Mouse (Mus musculus): ENCODE data around the gene Rcvrn. TPM values are rescaled to one million over a fixed set of nuclear protein-coding genes. Genes with fewer than 3 reads are reported as not detected.

Rcvrn gene
- polyA plus RNA-seq, 1 experiment from 2014 or later: not detected

GRCm38 (mm10) chr11:67722399-67723156 lies 27.5 kb downstream of the Rcvrn start:
- Histone ChIP-seq H3K27me3 (ENCODE audit: control insufficient read depth, insufficient read depth, low read length) (no peaks in the 10 kb centered on the region), H3K9ac (replicated peaks; ENCODE audit: low read length) (no peak overlapping the region), H3K9me3 (replicated peaks; ENCODE audit: control insufficient read depth, low read length) (no peaks in the 10 kb centered on the region), H3K36me3 (replicated peaks; ENCODE audit: control insufficient read depth, insufficient read depth, low read depth, low read length) (no peaks in the 10 kb centered on the region), H3K27ac (replicated peaks; ENCODE audit: low read depth, low read length) (no peak overlapping the region), H3K4me3 (ENCODE audit: low read depth, low read length) (no peak overlapping the region), H3K4me2 (ENCODE audit: low read depth, low read length) (no peak overlapping the region), H3K4me1 (ENCODE audit: control insufficient read depth, insufficient read depth, low read length) (no peaks in the 10 kb centered on the region)
- DNase-seq (ENCODE audit: low spot score): no peak
- no peak for ATAC-seq (replicated peaks; ENCODE audit: insufficient number of reproducible peaks, low FRiP score, low TSS enrichment, low read depth)
- WGBS: 47% methylated on average over 7 of the region's 7 CpGs

GRCm38 (mm10) chr11:67723231-67724013 lies 28.3 kb downstream of the Rcvrn start:
- H3K27me3 ChIP-seq (ENCODE audit: control insufficient read depth, insufficient read depth, low read length): no peaks in the 10 kb centered on the region
- H3K4me1 ChIP-seq (ENCODE audit: control insufficient read depth, insufficient read depth, low read length): no peaks in the 10 kb centered on the region
- H3K36me3 ChIP-seq (replicated peaks; ENCODE audit: control insufficient read depth, insufficient read depth, low read depth, low read length): no peaks in the 10 kb centered on the region
- 67% methylated on average over 8 of the region's 8 CpGs for WGBS
- no peak overlapping the region for H3K9ac ChIP-seq (replicated peaks; ENCODE audit: low read length)
- ATAC-seq (replicated peaks; ENCODE audit: insufficient number of reproducible peaks, low FRiP score, low TSS enrichment, low read depth) (no peak), DNase-seq (ENCODE audit: low spot score) (no peak)
- H3K4me3 ChIP-seq (ENCODE audit: low read depth, low read length): no peak overlapping the region
- H3K4me2 ChIP-seq (ENCODE audit: low read depth, low read length): no peak overlapping the region
- H3K27ac ChIP-seq (replicated peaks; ENCODE audit: low read depth, low read length): no peak overlapping the region
- H3K9me3 ChIP-seq (replicated peaks; ENCODE audit: control insufficient read depth, low read length): no peaks in the 10 kb centered on the region

- Histone ChIP-seq H3K9ac (replicated peaks; ENCODE audit: low read length) (no peak overlapping the region), H3K4me3 (ENCODE audit: low read depth, low read length) (no peak overlapping the region), H3K36me3 (replicated peaks; ENCODE audit: control insufficient read depth, insufficient read depth, low read depth, low read length) (no peaks in the 10 kb centered on the region), H3K4me2 (ENCODE audit: low read depth, low read length) (no peak overlapping the region), H3K4me1 (ENCODE audit: control insufficient read depth, insufficient read depth, low read length) (no peaks in the 10 kb centered on the region), H3K27ac (replicated peaks; ENCODE audit: low read depth, low read length) (no peak overlapping the region), H3K9me3 (replicated peaks; ENCODE audit: control insufficient read depth, low read length) (no peaks in the 10 kb centered on the region), H3K27me3 (ENCODE audit: control insufficient read depth, insufficient read depth, low read length) (no peaks in the 10 kb centered on the region)
- WGBS: 77% methylated on average over 6 of the region's 6 CpGs
- ATAC-seq (replicated peaks; ENCODE audit: insufficient number of reproducible peaks, low FRiP score, low TSS enrichment, low read depth) (no peak), DNase-seq (ENCODE audit: low spot score) (no peak)
Measured at GRCm38 (mm10) chr11:67727095-67727494, 32.0 kb downstream of the Rcvrn start.

GRCm38 (mm10) chr11:67728726-67729125 lies 33.6 kb downstream of the Rcvrn start:
- no peaks in the 10 kb centered on the region for H3K4me1 ChIP-seq (ENCODE audit: control insufficient read depth, insufficient read depth, low read length)
- H3K9ac ChIP-seq (replicated peaks; ENCODE audit: low read length): no peak overlapping the region
- H3K9me3 ChIP-seq (replicated peaks; ENCODE audit: control insufficient read depth, low read length): no peaks in the 10 kb centered on the region
- no peaks in the 10 kb centered on the region for H3K36me3 ChIP-seq (replicated peaks; ENCODE audit: control insufficient read depth, insufficient read depth, low read depth, low read length)
- DNase-seq (ENCODE audit: low spot score) (no peak), ATAC-seq (replicated peaks; ENCODE audit: insufficient number of reproducible peaks, low FRiP score, low TSS enrichment, low read depth) (no peak)
- H3K4me3 ChIP-seq (ENCODE audit: low read depth, low read length): no peak overlapping the region
- no peak overlapping the region for H3K27ac ChIP-seq (replicated peaks; ENCODE audit: low read depth, low read length)
- no peaks in the 10 kb centered on the region for H3K27me3 ChIP-seq (ENCODE audit: control insufficient read depth, insufficient read depth, low read length)
- H3K4me2 ChIP-seq (ENCODE audit: low read depth, low read length): no peak overlapping the region

- WGBS: 83% methylated on average over 2 of the region's 2 CpGs
- no peak for ATAC-seq (replicated peaks; ENCODE audit: insufficient number of reproducible peaks, low FRiP score, low TSS enrichment, low read depth)
Measured at GRCm38 (mm10) chr11:67731056-67731455, 35.9 kb downstream of the Rcvrn start.

GRCm38 (mm10) chr11:67733726-67734125 lies 38.6 kb downstream of the Rcvrn start:
- WGBS: 90% methylated on average over 1 of the region's 1 CpGs
- no peaks in the 10 kb centered on the region for H3K4me1 ChIP-seq (ENCODE audit: control insufficient read depth, insufficient read depth, low read length)
- H3K27me3 ChIP-seq (ENCODE audit: control insufficient read depth, insufficient read depth, low read length): no peaks in the 10 kb centered on the region
- no peak overlapping the region for H3K27ac ChIP-seq (replicated peaks; ENCODE audit: low read depth, low read length)
- H3K9me3 ChIP-seq (replicated peaks; ENCODE audit: control insufficient read depth, low read length): no peaks in the 10 kb centered on the region
- H3K9ac ChIP-seq (replicated peaks; ENCODE audit: low read length): no peak overlapping the region
- no peak overlapping the region for H3K4me2 ChIP-seq (ENCODE audit: low read depth, low read length)
- no peaks in the 10 kb centered on the region for H3K36me3 ChIP-seq (replicated peaks; ENCODE audit: control insufficient read depth, insufficient read depth, low read depth, low read length)
- DNase-seq (ENCODE audit: low spot score) (no peak), ATAC-seq (replicated peaks; ENCODE audit: insufficient number of reproducible peaks, low FRiP score, low TSS enrichment, low read depth) (no peak)
- no peak overlapping the region for H3K4me3 ChIP-seq (ENCODE audit: low read depth, low read length)

More at GRCm38 (mm10) chr11:67731056-67731455, 35.9 kb downstream of the Rcvrn start:
- no peak overlapping the region for H3K4me3 ChIP-seq (ENCODE audit: low read depth, low read length)
- DNase-seq (ENCODE audit: low spot score): no peak
- H3K27me3 ChIP-seq (ENCODE audit: control insufficient read depth, insufficient read depth, low read length): no peaks in the 10 kb centered on the region
- H3K36me3 ChIP-seq (replicated peaks; ENCODE audit: control insufficient read depth, insufficient read depth, low read depth, low read length): no peaks in the 10 kb centered on the region
- no peak overlapping the region for H3K27ac ChIP-seq (replicated peaks; ENCODE audit: low read depth, low read length)
- H3K4me1 ChIP-seq (ENCODE audit: control insufficient read depth, insufficient read depth, low read length): no peaks in the 10 kb centered on the region
- H3K4me2 ChIP-seq (ENCODE audit: low read depth, low read length): no peak overlapping the region
- H3K9me3 ChIP-seq (replicated peaks; ENCODE audit: control insufficient read depth, low read length): no peaks in the 10 kb centered on the region
- no peak overlapping the region for H3K9ac ChIP-seq (replicated peaks; ENCODE audit: low read length)

- Histone ChIP-seq H3K4me3 (ENCODE audit: low read depth, low read length) (no peak overlapping the region), H3K4me2 (ENCODE audit: low read depth, low read length) (no peak overlapping the region), H3K27ac (replicated peaks; ENCODE audit: low read depth, low read length) (no peak overlapping the region), H3K9ac (replicated peaks; ENCODE audit: low read length) (no peak overlapping the region), H3K27me3 (ENCODE audit: control insufficient read depth, insufficient read depth, low read length) (no peaks in the 10 kb centered on the region), H3K4me1 (ENCODE audit: control insufficient read depth, insufficient read depth, low read length) (no peaks in the 10 kb centered on the region), H3K9me3 (replicated peaks; ENCODE audit: control insufficient read depth, low read length) (no peaks in the 10 kb centered on the region), H3K36me3 (replicated peaks; ENCODE audit: control insufficient read depth, insufficient read depth, low read depth, low read length) (no peaks in the 10 kb centered on the region)
- WGBS: 75% methylated on average over 3 of the region's 3 CpGs
- DNase-seq (ENCODE audit: low spot score) (no peak), ATAC-seq (replicated peaks; ENCODE audit: insufficient number of reproducible peaks, low FRiP score, low TSS enrichment, low read depth) (no peak)
Measured at GRCm38 (mm10) chr11:67734597-67734996, 39.5 kb downstream of the Rcvrn start.

GRCm38 (mm10) chr11:67738345-67738744 lies 43.2 kb downstream of the Rcvrn start:
- ATAC-seq (replicated peaks; ENCODE audit: insufficient number of reproducible peaks, low FRiP score, low TSS enrichment, low read depth) (no peak), DNase-seq (ENCODE audit: low spot score) (no peak)
- WGBS: 82% methylated on average over 6 of the region's 6 CpGs
- Histone ChIP-seq H3K9ac (replicated peaks; ENCODE audit: low read length) (no peak overlapping the region), H3K27ac (replicated peaks; ENCODE audit: low read depth, low read length) (no peak overlapping the region), H3K36me3 (replicated peaks; ENCODE audit: control insufficient read depth, insufficient read depth, low read depth, low read length) (no peaks in the 10 kb centered on the region), H3K9me3 (replicated peaks; ENCODE audit: control insufficient read depth, low read length) (no peaks in the 10 kb centered on the region), H3K27me3 (ENCODE audit: control insufficient read depth, insufficient read depth, low read length) (no peaks in the 10 kb centered on the region), H3K4me1 (ENCODE audit: control insufficient read depth, insufficient read depth, low read length) (no peaks in the 10 kb centered on the region), H3K4me3 (ENCODE audit: low read depth, low read length) (no peak overlapping the region), H3K4me2 (ENCODE audit: low read depth, low read length) (no peak overlapping the region)

All from embryonic facial prominence, embryonic 11.5 days (tissue).